Mouse (Mus musculus): Measurements from ENCODE around the gene Prtg. TPM values are rescaled to one million over a fixed set of nuclear protein-coding genes. Genes with fewer than 3 reads are reported as not detected.

Prtg gene
- total RNA-seq, 2 experiments from 2014 or later = not detected

GRCm38 (mm10) chr9:72853681-72854190, 47.1 kb downstream of the Prtg start:
- no peak for ATAC-seq (replicated peaks; ENCODE audit: low FRiP score, poor library complexity, severe bottlenecking)

GRCm38 (mm10) chr9:72856721-72857120, 50.0 kb downstream of the Prtg start:
- no peak for ATAC-seq (replicated peaks; ENCODE audit: low FRiP score, poor library complexity, severe bottlenecking)

GRCm38 (mm10) chr9:72860764-72861163, 54.1 kb downstream of the Prtg start:
- ATAC-seq (replicated peaks; ENCODE audit: low FRiP score, poor library complexity, severe bottlenecking) = no peak

GRCm38 (mm10) chr9:72861235-72861634, 54.6 kb downstream of the Prtg start:
- ATAC-seq (replicated peaks; ENCODE audit: low FRiP score, poor library complexity, severe bottlenecking) = no peak

- no peak for ATAC-seq (replicated peaks; ENCODE audit: low FRiP score, poor library complexity, severe bottlenecking)
These were observed 55.5 kb downstream of the Prtg start for GRCm38 (mm10) chr9:72862186-72862585.

GRCm38 (mm10) chr9:72862955-72863354, 56.3 kb downstream of the Prtg start:
- ATAC-seq (replicated peaks; ENCODE audit: low FRiP score, poor library complexity, severe bottlenecking) = no peak

GRCm38 (mm10) chr9:72863773-72864172, 57.1 kb downstream of the Prtg start:
- no peak for ATAC-seq (replicated peaks; ENCODE audit: low FRiP score, poor library complexity, severe bottlenecking)

- no peak for ATAC-seq (replicated peaks; ENCODE audit: low FRiP score, poor library complexity, severe bottlenecking)
These were observed 60.8 kb downstream of the Prtg start for GRCm38 (mm10) chr9:72867434-72867833.

GRCm38 (mm10) chr9:72868774-72869173, 62.1 kb downstream of the Prtg start:
- no peak for ATAC-seq (replicated peaks; ENCODE audit: low FRiP score, poor library complexity, severe bottlenecking)

- ATAC-seq (replicated peaks; ENCODE audit: low FRiP score, poor library complexity, severe bottlenecking) = no peak
These were observed 65.0 kb downstream of the Prtg start for GRCm38 (mm10) chr9:72871506-72872297.

- ATAC-seq (replicated peaks; ENCODE audit: low FRiP score, poor library complexity, severe bottlenecking) = no peak
These were observed 65.8 kb downstream of the Prtg start for GRCm38 (mm10) chr9:72872298-72873130.

GRCm38 (mm10) chr9:72875878-72876277, 69.2 kb downstream of the Prtg start:
- no peak for ATAC-seq (replicated peaks; ENCODE audit: low FRiP score, poor library complexity, severe bottlenecking)

- ATAC-seq (replicated peaks; ENCODE audit: low FRiP score, poor library complexity, severe bottlenecking) = no peak
These were observed 71.2 kb downstream of the Prtg start for GRCm38 (mm10) chr9:72877905-72878304.

- no peak for ATAC-seq (replicated peaks; ENCODE audit: low FRiP score, poor library complexity, severe bottlenecking)
These were observed 72.0 kb downstream of the Prtg start for GRCm38 (mm10) chr9:72878656-72879055.

- ATAC-seq (replicated peaks; ENCODE audit: low FRiP score, poor library complexity, severe bottlenecking) = no peak
These were observed 72.9 kb downstream of the Prtg start for GRCm38 (mm10) chr9:72879601-72880000.

- ATAC-seq (replicated peaks; ENCODE audit: low FRiP score, poor library complexity, severe bottlenecking) = no peak
These were observed 73.7 kb downstream of the Prtg start for GRCm38 (mm10) chr9:72880225-72880960.

- ATAC-seq (replicated peaks; ENCODE audit: low FRiP score, poor library complexity, severe bottlenecking) = no peak
These were observed 74.5 kb downstream of the Prtg start for GRCm38 (mm10) chr9:72881026-72881768.

- no peak for ATAC-seq (replicated peaks; ENCODE audit: low FRiP score, poor library complexity, severe bottlenecking)
These were observed 77.3 kb downstream of the Prtg start for GRCm38 (mm10) chr9:72883940-72884339.

- no peak for ATAC-seq (replicated peaks; ENCODE audit: low FRiP score, poor library complexity, severe bottlenecking)
These were observed 83.1 kb downstream of the Prtg start for GRCm38 (mm10) chr9:72889777-72890176.
